Mouse (Mus musculus) forebrain, embryonic 15.5 days (tissue): ENCODE results near the gene Il4ra. TPM values are rescaled to one million over a fixed set of nuclear protein-coding genes. Genes with fewer than 3 reads are reported as not detected.

Experiments used
- ATAC-seq: fragments of 200-750 bp; cut with Nextera tagmentation; replicated peaks from 2 replicates; pipeline ENCODE4 v1.8.0; 2017; ENCODE audit warnings: mild to moderate bottlenecking, moderate TSS enrichment, moderate library complexity
- H3K27ac ChIP-seq: fragments of 300-500 bp; sonication (generic); replicated peaks from 2 replicates; pipeline ENCODE4 v1.5.1; 2015; ENCODE audit warnings: mild to moderate bottlenecking, inconsistent platforms
- H3K27me3 ChIP-seq: fragments of 300-500 bp; sonication (generic); 2 replicates; pipeline ENCODE4 v1.6.1; 2015; ENCODE audit warnings: inconsistent platforms
- H3K36me3 ChIP-seq: fragments of 300-500 bp; sonication (generic); 2 replicates; pipeline ENCODE4 v1.6.1; 2015; ENCODE audit warnings: mild to moderate bottlenecking, inconsistent platforms
- H3K4me1 ChIP-seq: fragments of 300-500 bp; sonication (generic); 2 replicates; pipeline ENCODE4 v1.6.1; 2015; ENCODE audit warnings: inconsistent platforms
- H3K4me2 ChIP-seq: fragments of 300-500 bp; sonication (generic); replicated peaks from 2 replicates; pipeline ENCODE4 v1.6.1; 2015; ENCODE audit warnings: mild to moderate bottlenecking, inconsistent platforms
- H3K4me3 ChIP-seq: fragments of 300-500 bp; sonication (generic); 2 replicates; pipeline ENCODE4 v1.5.1; 2015; ENCODE audit warnings: mild to moderate bottlenecking, inconsistent platforms
- H3K9ac ChIP-seq: fragments of 300-500 bp; sonication (generic); replicated peaks from 2 replicates; pipeline ENCODE4 v1.6.1; 2015; ENCODE audit warnings: mild to moderate bottlenecking, inconsistent platforms
- H3K9me3 ChIP-seq: fragments of 300-500 bp; sonication (generic); 2 replicates; pipeline ENCODE4 v1.6.1; 2016; ENCODE audit warnings: inconsistent platforms
- WGBS: fragments of 180-500 bp; shearing (Covaris S2); methylation state at CpG from one replicate; pipeline ENCODE4 v1.1.7; 2015; ENCODE audit warnings: mixed read lengths; 5-methylcytosine and 5-hydroxymethylcytosine counted together
- polyA plus RNA-seq: library from polyadenylated mRNA; unstranded; fragments of >200 nt; fragmentation: Nextera tagmentation; extraction: Ambion mirVana; gene quantifications from 2 replicates; pipeline ENCODE4 v1.2.1, GENCODE M21; 2015

Il4ra gene
- polyA plus RNA-seq, 1 experiment from 2014 or later: 2.2 TPM

DNA sequence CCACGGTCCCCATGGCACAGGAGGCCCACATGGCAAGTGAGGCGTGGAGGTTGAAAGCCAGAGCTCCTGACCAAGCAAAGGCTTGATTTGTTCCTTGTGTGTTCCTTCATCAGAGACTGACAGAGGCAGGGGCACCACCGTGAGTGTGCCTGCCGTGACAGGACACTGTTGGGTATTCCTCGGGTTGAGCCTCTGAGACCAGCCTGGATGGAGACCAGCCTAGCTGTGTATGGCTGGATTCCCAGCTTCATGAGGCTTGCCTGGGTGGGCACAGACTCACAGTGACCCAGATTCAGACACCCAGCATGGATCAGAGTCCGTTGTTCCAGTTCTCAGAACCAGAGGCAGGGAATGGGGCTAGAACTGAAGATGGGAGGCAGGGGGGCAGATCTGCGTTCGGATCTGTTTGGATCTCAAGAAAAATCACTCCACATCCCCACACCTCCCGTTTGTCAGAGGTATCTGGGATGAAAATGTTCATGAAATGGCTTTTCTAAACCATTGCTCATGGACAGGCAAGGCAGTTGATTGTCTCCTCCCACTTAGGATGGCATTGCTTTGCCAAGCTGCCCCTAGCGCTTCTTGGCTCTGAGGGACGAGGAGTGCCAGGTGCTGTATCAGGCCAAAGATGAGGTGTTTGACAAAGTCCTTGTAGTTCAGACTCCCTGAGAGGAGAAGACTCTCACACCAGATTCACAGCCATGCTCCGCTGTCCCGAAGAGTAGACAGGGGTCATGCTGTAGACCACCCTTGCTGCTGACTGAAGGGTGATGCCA, 1.9 kb downstream of the Il4ra start:
- Histone ChIP-seq H3K27me3 (no peaks in the 10 kb centered on the region; the same call in 1 of the 2 replicates), H3K4me2 (no peak overlapping the region), H3K9ac (no peak overlapping the region), H3K9me3 (no peaks in the 10 kb centered on the region), H3K27ac (no peak overlapping the region), H3K4me1 (peaks cover 11% of the 10 kb centered on the region), H3K4me3 (no peak overlapping the region), H3K36me3 (no peaks in the 10 kb centered on the region)
- WGBS: 85% methylated on average over 13 of the region's 13 CpGs
- no peak for ATAC-seq

DNA sequence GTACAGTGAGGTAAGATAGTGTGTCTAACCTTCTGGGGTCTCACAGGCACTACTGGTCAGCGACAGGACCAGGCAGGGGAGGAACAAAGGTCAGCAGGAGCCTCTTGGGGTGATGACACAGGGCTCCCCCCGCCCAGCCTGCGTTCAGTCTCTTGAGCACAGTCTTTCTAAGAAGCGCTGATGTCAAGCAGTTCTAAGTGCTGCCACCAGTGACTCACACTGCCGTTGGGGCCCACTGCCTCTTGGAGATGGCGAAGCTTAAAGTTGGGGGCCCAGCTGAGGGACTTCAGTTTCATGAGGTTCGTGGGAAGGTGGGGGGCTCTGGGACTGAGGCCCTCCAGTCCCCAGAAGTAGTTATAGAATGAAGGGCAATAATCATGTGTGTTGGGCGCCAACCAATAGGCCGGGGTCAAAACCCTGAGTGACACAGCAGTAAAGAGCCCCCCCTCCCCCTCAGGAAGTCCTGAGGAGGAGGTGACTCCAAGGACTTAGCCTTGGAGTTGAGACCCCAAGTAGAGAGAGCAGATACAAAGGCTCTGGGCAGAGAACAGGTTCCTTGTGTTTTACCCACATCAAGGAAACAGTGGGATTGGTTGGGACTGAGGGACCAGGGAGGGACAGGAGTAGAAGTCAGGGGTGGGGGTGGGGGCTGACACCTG, 2.7 kb downstream of the Il4ra start:
- Histone ChIP-seq H3K27ac (no peak overlapping the region), H3K9ac (no peak overlapping the region), H3K4me3 (no peak overlapping the region), H3K4me2 (no peak overlapping the region), H3K36me3 (no peaks in the 10 kb centered on the region), H3K4me1 (peaks cover 11% of the 10 kb centered on the region), H3K27me3 (no peaks in the 10 kb centered on the region; the same call in 1 of the 2 replicates), H3K9me3 (no peaks in the 10 kb centered on the region)
- no peak for ATAC-seq
- WGBS: 89% methylated on average over 9 of the region's 9 CpGs

DNA sequence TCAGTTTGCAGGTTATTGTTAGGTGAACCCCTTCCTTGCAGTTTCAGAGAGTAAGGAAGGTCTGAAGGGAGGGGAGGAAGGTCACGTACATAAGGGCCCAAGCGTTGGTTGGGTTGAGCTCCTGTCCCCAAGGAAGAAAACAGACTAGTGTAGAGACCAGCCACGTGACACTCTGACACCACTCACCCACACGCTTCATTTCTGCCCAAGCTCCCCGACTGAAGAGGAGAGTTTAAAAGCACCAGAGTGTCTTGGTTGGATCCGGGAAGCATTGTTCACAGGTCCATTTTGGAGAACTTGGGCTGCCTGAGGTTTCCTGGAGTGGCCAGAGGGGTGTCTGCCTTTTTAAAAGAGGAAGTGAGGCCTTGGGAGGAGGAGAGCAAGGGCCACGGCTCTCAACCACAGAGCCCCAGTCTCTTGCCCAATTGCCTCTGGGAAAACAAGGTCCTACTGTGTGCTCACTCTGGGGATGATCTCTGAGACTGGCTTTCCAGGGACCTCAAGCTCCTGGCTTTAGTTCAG, 3.5 kb downstream of the Il4ra start:
- 82% methylated on average over 7 of the region's 7 CpGs for WGBS
- Histone ChIP-seq H3K9me3 (no peaks in the 10 kb centered on the region), H3K4me3 (no peak overlapping the region), H3K4me2 (no peak overlapping the region), H3K36me3 (no peaks in the 10 kb centered on the region), H3K4me1 (peaks cover 11% of the 10 kb centered on the region), H3K27me3 (no peaks in the 10 kb centered on the region; the same call in 1 of the 2 replicates), H3K27ac (no peak overlapping the region), H3K9ac (no peak overlapping the region)
- no peak for ATAC-seq

DNA sequence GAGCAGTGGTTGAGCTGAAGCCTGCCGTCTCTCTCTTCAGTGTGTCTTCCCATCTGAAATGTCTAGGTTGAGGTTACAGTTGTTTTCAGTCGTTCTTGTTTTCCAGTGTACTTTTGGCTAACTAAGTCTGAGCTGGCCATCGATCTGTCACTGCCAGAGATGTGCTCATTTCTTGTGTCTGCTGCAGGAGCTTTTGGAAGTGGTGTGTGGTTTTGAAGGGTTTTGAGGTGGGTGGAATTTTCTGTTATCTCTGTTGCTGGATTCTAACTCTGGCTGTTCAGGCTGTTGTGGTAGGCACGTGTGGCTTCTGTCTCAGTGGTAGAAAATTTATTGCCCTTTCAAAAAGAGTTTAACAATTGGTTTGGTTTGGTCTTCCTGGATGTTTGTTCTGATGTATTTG, 4.2 kb downstream of the Il4ra start:
- Histone ChIP-seq H3K27ac (no peak overlapping the region), H3K27me3 (no peaks in the 10 kb centered on the region; the same call in 1 of the 2 replicates), H3K36me3 (no peaks in the 10 kb centered on the region), H3K9me3 (no peaks in the 10 kb centered on the region), H3K9ac (no peak overlapping the region), H3K4me3 (no peak overlapping the region), H3K4me2 (no peak overlapping the region), H3K4me1 (peaks cover 11% of the 10 kb centered on the region)
- WGBS: 80% methylated on average over 4 of the region's 4 CpGs
- ATAC-seq: no peak

DNA sequence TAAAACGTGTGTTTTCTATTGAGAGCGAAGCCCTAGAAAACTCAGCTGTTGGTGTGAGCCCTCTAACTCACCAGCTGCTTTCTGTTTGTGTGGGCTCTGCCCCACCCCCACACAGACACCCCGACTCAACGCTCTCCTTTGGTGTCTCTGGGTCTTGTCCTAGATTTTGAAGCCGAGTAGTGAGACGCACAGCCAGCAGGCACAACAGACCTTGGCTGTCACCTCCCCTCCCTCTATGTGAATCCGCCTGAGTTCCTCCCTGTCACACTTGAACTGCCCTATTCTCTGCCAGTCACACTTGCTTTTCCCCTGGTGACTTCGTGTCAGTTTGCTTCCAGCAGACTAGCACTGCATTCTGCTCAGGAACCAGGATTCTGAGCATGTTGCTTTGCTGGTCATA, 4.9 kb downstream of the Il4ra start:
- H3K9ac ChIP-seq: no peak overlapping the region
- ATAC-seq: no peak
- no peaks in the 10 kb centered on the region for H3K9me3 ChIP-seq
- WGBS: 60% methylated on average over 8 of the region's 8 CpGs
- H3K27me3 ChIP-seq: no peaks in the 10 kb centered on the region; the same call in 1 of the 2 replicates
- no peak overlapping the region for H3K4me3 ChIP-seq
- H3K27ac ChIP-seq: no peak overlapping the region
- no peaks in the 10 kb centered on the region for H3K36me3 ChIP-seq
- H3K4me1 ChIP-seq: peaks cover 6% of the 10 kb centered on the region
- no peak overlapping the region for H3K4me2 ChIP-seq

DNA sequence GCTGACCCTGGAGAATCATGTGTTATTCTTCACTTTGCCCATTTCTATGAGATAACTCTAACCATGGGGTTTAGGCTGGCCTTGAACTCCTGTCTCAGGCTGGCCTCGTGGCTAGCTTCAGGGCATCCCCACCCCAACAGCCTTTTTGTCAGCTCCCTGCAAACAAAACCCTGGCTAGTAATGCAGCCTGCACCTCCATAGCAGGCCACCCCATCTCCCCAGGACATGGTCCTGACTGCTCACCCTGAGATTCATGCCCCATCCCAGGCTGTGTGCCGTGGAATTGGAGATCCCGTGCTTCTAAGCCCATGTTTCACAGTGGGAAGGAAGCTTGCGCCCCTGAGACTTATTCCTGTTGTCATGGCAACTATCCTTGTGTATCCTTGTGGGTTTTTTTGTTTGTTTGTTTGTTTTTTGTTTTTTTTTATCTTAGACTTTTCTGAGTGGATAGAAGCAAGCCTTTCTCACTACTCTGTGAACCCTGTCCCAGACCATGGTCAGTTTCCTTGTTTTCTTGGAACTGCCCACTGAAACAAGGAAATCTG, 6.6 kb downstream of the Il4ra start:
- Histone ChIP-seq H3K4me1 (no peaks in the 10 kb centered on the region), H3K27me3 (no peaks in the 10 kb centered on the region), H3K9me3 (no peaks in the 10 kb centered on the region), H3K27ac (no peak overlapping the region), H3K36me3 (no peaks in the 10 kb centered on the region), H3K4me2 (no peak overlapping the region), H3K9ac (no peak overlapping the region), H3K4me3 (no peak overlapping the region)
- no peak for ATAC-seq
- 56% methylated on average over 4 of the region's 4 CpGs for whole genome bisulfite sequencing

DNA sequence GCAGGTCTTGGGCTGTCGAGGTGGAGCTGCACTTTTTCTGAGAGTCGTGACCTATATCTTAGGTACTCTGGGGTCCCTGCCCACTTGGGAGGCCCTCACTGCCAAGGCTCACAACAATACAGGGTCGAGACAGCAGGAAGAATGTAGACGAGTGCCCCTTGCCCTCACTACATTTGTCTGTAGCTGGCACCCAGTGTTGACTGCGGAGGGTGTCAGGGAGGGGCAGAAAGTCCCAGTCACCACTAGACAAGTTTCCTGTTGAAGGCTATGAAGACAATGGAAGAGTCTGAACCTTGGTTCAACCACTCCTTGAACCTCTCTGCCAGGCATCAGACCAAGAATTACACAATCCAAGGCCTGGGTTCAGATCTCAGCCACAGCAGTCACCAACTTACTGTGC, 7.1 kb downstream of the Il4ra start:
- whole genome bisulfite sequencing: 68% methylated on average over 5 of the region's 5 CpGs
- no peaks in the 10 kb centered on the region for H3K27me3 ChIP-seq
- H3K36me3 ChIP-seq: no peaks in the 10 kb centered on the region
- H3K27ac ChIP-seq: no peak overlapping the region
- H3K4me3 ChIP-seq: no peak overlapping the region
- H3K9me3 ChIP-seq: no peaks in the 10 kb centered on the region
- H3K4me2 ChIP-seq: no peak overlapping the region
- no peaks in the 10 kb centered on the region for H3K4me1 ChIP-seq
- ATAC-seq: no peak
- no peak overlapping the region for H3K9ac ChIP-seq

DNA sequence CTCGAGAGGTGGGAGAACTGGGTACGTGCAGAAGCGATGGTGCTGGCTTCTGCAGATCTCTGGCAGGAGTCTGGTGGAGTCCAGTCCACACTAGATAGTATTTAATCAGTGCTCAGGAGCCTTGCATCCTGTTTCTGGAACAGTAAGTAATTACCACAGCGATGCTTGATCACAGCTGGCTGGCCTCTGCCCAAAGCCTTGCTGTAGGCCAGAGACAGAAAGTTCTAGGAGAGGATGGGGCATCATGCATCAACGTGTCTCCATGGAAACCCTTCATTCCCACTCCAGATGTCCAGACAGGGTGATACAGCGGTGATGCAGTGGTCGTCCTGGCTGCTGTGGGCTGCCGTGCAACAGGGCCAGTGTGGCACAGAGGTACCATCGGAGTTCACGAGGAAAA, 7.6 kb downstream of the Il4ra start:
- WGBS: 90% methylated on average over 10 of the region's 10 CpGs
- Histone ChIP-seq H3K9ac (no peak overlapping the region), H3K27ac (no peak overlapping the region), H3K4me3 (no peak overlapping the region), H3K27me3 (no peaks in the 10 kb centered on the region), H3K4me1 (no peaks in the 10 kb centered on the region), H3K36me3 (no peaks in the 10 kb centered on the region), H3K4me2 (no peak overlapping the region), H3K9me3 (no peaks in the 10 kb centered on the region)
- no peak for ATAC-seq

DNA sequence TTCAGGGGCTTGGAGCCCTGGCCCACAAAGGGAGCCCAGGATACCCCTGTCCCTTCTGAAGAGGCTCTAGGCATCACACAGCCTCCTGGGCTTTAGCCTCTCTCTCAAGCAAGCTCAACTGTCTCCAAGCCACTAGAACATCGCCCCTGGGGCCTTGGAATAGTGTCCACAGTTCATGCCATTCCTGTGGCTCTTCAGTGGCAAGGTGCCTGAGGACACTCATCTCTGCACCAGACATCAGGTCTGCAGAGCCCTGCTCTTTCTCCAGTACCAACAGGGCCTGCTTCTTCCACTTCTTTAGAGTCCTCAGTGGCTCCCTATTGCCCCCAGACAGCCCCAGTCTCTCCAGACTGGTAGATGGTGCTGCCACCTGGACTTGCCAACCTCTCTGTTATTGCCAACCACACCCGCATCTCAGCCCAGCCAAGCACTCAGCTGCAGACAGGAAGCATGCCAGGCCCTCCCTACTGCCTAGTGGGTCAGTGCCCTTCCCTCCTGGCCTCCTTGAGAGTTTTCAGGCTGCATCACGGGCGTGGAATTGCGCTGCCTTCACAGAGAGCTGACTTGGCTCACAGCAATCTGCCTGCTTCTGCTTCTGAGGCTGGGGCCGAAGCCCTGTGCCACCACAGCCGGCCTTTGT, 8.3 kb downstream of the Il4ra start:
- 74% methylated on average over 7 of the region's 7 CpGs for WGBS
- Histone ChIP-seq H3K4me3 (no peak overlapping the region), H3K36me3 (no peaks in the 10 kb centered on the region), H3K27me3 (no peaks in the 10 kb centered on the region), H3K27ac (no peak overlapping the region), H3K4me2 (no peak overlapping the region), H3K4me1 (no peaks in the 10 kb centered on the region), H3K9ac (no peak overlapping the region), H3K9me3 (no peaks in the 10 kb centered on the region)
- no peak for ATAC-seq

DNA sequence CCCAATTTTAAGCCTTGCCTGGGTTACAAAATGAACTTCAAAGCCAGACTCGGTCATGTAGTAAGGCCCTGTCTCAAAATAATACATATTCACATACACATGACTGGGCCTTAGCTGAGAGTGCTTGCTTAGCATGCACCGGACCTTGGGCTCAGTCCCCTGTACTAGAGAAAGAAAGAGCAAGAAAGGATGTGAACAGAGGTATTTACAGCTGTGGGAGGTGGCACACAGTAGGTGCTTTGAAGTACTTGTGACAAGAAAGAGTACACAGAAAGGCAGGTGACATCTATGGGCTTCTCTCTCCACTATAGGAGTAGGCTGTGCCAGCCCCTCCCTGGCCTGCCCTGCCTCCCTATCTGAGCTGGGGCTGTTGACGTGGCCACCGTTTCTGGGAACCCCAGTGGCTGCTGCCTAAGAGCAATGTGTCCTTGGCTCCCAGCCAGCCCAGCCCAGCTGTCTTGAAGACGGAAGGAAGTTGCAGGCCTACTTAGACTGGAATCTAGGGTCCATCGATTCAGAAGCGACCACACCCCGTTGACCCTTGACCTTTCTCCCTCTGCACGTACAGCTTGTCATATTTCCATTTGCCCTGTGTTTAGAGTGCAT, 9.3 kb downstream of the Il4ra start:
- ATAC-seq: no peak
- H3K4me1 ChIP-seq: no peaks in the 10 kb centered on the region
- no peak overlapping the region for H3K27ac ChIP-seq
- H3K4me2 ChIP-seq: no peak overlapping the region
- H3K9me3 ChIP-seq: no peaks in the 10 kb centered on the region
- no peak overlapping the region for H3K4me3 ChIP-seq
- H3K27me3 ChIP-seq: no peaks in the 10 kb centered on the region
- no peak overlapping the region for H3K9ac ChIP-seq
- no peaks in the 10 kb centered on the region for H3K36me3 ChIP-seq
- WGBS: 62% methylated on average over 9 of the region's 9 CpGs

DNA sequence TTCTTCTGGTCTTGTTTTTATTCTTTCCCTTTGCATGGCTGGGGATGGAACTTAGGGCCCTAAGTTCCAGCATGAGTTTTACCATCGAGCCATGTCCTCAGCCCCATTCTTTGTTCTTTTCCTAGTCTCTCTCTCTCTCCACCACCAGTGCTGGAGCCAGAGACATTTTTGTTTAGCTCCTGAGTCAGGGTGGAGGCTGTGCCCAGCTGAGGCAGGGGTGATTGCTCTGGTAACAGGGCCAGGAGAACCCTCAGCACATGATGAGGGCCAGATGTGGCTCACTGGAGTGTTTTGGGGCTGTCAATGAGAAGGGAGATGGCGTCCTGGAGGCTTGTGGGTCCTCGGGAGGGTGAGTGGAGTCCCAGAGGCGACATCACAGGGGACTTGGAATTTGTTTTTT, 10.5 kb downstream of the Il4ra start:
- WGBS: 85% methylated on average over 4 of the region's 4 CpGs
- Histone ChIP-seq H3K27me3 (no peaks in the 10 kb centered on the region), H3K4me2 (no peak overlapping the region), H3K36me3 (no peaks in the 10 kb centered on the region), H3K9me3 (no peaks in the 10 kb centered on the region), H3K4me1 (no peaks in the 10 kb centered on the region), H3K4me3 (no peak overlapping the region), H3K9ac (no peak overlapping the region), H3K27ac (no peak overlapping the region)
- ATAC-seq: no peak

DNA sequence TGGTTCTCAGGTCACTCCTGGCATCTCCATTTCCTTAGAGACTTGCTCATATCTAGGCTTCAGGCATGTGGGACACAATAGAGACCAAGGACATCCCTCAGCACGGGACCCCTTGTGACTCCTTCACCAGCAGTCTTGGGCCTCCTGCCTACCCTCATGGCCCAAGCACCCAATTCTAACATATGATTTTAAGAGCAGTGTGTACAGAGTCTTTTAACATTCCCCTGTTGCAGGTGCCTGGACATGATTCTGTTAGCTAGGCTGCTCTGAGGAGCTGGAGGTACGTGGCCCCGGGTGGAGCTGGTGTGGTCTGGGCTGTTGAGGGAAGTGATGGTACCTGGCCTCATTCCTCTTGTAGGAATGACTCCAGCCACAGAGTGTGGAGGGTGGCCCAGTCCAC, 11.2 kb downstream of the Il4ra start:
- H3K4me3 ChIP-seq: no peak overlapping the region
- no peak for ATAC-seq
- no peaks in the 10 kb centered on the region for H3K9me3 ChIP-seq
- no peak overlapping the region for H3K9ac ChIP-seq
- no peak overlapping the region for H3K4me2 ChIP-seq
- WGBS: 90% methylated on average over 3 of the region's 3 CpGs
- no peaks in the 10 kb centered on the region for H3K4me1 ChIP-seq
- H3K36me3 ChIP-seq: no peaks in the 10 kb centered on the region
- H3K27ac ChIP-seq: no peak overlapping the region
- H3K27me3 ChIP-seq: no peaks in the 10 kb centered on the region
